Mouse (Mus musculus) embryonic fibroblast, embryonic 13.5 days (primary cell): ENCODE measurements around the gene Ccng2.
A peak's percentile ranks its signal among the peaks of the same experiment; 100 is the strongest.

Source experiments
- CTCF ChIP-seq: IDR thresholded peaks from 2 replicates; pipeline ENCODE4 v1.5.1; 2011; ENCODE audit warnings: mild to moderate bottlenecking, control low read depth, low read length, moderate library complexity, borderline replicate concordance; ENCODE audit not compliant: insufficient read depth
- POLR2A ChIP-seq: IDR thresholded peaks from 2 replicates; pipeline ENCODE4 v1.6.1; 2011; ENCODE audit warnings: low read depth, mild to moderate bottlenecking, control low read depth, low read length, moderate library complexity

DNA sequence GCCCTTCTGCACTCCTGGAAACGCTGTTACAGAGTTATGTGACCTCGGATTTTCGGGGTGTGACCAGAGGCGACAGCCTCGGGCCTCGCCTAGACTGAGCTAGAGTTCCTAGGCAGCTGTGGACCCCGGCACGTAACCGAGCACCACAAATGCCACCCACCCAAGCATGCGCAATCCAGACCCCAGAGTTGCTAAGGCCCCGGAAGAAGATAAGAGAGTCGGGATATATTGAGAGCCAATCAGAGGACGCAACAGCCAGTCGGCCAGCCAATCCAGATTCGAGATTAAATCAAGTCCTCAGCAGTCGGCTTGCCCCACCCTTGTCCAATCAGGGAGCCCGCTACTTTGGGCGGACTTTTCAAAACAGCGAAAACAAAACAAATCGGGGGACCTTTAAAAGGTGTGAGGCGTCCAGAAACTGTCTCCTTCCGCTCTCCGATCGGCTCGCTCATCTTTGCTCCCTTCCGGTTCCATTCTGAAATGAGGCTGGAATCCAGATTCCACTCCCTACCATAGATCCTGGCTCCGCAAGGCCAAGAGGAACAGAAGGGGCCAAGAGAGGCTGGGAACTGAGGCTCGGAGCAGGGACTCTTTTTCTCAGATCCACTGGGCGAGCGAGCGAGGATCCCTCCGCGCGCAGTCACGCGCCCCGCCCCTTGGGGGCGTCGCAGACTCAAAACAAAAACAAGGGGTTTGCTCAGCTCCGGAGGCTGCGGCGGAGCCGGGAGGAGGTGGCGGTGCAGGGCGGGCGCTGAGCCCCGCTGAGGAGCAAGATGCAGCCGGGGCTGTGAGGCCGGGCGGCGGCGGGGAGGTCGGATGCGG lies at the start of gene Ccng2:
- TF ChIP-seq CTCF (no peak), POLR2A (peak; percentile 93)
